Mouse (Mus musculus) liver, embryonic 11.5 days (tissue): ENCODE results near the gene Traip. TPM values are rescaled to one million over a fixed set of nuclear protein-coding genes. Genes with fewer than 3 reads are reported as not detected.
A peak's percentile ranks its signal among the peaks of the same experiment; 100 is the strongest.

Source experiments
- ATAC-seq: fragments of 200-750 bp; cut with Nextera tagmentation; replicated peaks from 2 replicates; pipeline ENCODE4 v1.8.0; 2017; ENCODE audit warnings: moderate number of reproducible peaks, mild to moderate bottlenecking, moderate TSS enrichment, moderate library complexity; ENCODE audit not compliant: low FRiP score
- DNase-seq: peaks from one replicate; pipeline ENCODE4 v3.0.0-alpha.2; 2017; ENCODE audit warnings: low spot score
- H3K27ac ChIP-seq: fragments of 300-500 bp; sonication (generic); 2 replicates; pipeline ENCODE4 v1.5.1; 2014; ENCODE audit warnings: mild to moderate bottlenecking, low read depth, low read length, control low read depth
- H3K27me3 ChIP-seq: fragments of 300-500 bp; sonication (generic); replicated peaks from 2 replicates; pipeline ENCODE4 v1.6.1; 2014; ENCODE audit warnings: low read length, mixed read lengths; ENCODE audit not compliant: control insufficient read depth, insufficient read depth
- H3K36me3 ChIP-seq: fragments of 300-500 bp; sonication (generic); 2 replicates; pipeline ENCODE4 v1.6.1; 2014; ENCODE audit warnings: mild to moderate bottlenecking, low read length, moderate library complexity, mixed read lengths; ENCODE audit not compliant: control insufficient read depth, insufficient read depth
- H3K4me1 ChIP-seq: fragments of 300-500 bp; sonication (generic); replicated peaks from 2 replicates; pipeline ENCODE4 v1.6.1; 2014; ENCODE audit warnings: low read length, mixed read lengths; ENCODE audit not compliant: control insufficient read depth, insufficient read depth
- H3K4me2 ChIP-seq: fragments of 300-500 bp; sonication (generic); 2 replicates; pipeline ENCODE4 v1.6.1; 2014; ENCODE audit warnings: mild to moderate bottlenecking, control low read depth, moderate library complexity
- H3K4me3 ChIP-seq: fragments of 300-500 bp; sonication (generic); 2 replicates; pipeline ENCODE4 v1.5.1; 2014; ENCODE audit warnings: low read depth, low read length, control low read depth
- H3K9ac ChIP-seq: fragments of 300-500 bp; sonication (generic); 2 replicates; pipeline ENCODE4 v1.6.1; 2014; ENCODE audit warnings: low read depth, low read length, control low read depth
- H3K9me3 ChIP-seq: fragments of 300-500 bp; sonication (generic); 2 replicates; pipeline ENCODE4 v1.6.1; 2016; ENCODE audit warnings: low read length, inconsistent platforms, mixed read lengths; ENCODE audit not compliant: control insufficient read depth
- WGBS: fragments of 180-500 bp; shearing (Covaris S2); extraction: QIAGEN DNeasy Blood & Tissue Kit; methylation state at CpG from one replicate; pipeline ENCODE4 v1.1.7; 2014; 5-methylcytosine and 5-hydroxymethylcytosine counted together
- polyA plus RNA-seq: library from polyadenylated mRNA; unstranded; fragments of >200 nt; fragmentation: Nextera tagmentation; extraction: Ambion mirVana; gene quantifications from 2 replicates; pipeline ENCODE4 v1.2.1, GENCODE M21; 2014

Traip gene
- polyA plus RNA-seq, 1 experiment from 2014 or later = 32.9 TPM

DNA sequence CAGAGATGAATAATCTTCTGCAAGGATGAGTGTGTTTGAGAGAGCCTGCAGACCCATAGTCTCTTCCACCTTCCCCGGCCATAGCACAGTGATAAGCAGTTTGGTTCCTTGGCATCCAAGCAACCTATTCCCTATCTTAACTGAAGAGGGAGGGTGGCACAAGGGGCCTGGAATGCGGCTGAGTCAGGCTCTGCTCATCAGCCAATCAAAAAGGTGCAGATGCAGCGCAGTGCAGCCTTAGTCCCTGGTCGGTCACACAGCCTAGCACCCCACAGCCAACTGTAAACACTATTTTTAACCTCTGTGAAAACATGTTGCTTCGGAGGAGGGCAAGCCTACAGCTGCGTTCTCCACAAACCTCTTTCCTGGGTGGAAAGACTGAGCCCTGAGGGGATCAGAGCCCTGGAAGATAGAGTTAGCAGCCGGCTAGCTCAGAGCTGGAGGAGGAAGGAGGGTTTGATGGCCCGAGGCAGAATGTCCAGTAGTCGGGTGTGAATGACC, 23.0 kb upstream of the Traip start:
- Histone ChIP-seq H3K9me3 (no peaks in the 10 kb centered on the region), H3K4me2 (no peak overlapping the region), H3K27me3 (peaks cover 3% of the 10 kb centered on the region), H3K27ac (no peak overlapping the region), H3K9ac (no peak overlapping the region), H3K36me3 (no peaks in the 10 kb centered on the region), H3K4me1 (0 out of 2 replicates have a peak, but pooled peaks cover 11% of the 10 kb centered on the region), H3K4me3 (no peak overlapping the region)
- DNase-seq (no peak), ATAC-seq (no peak)
- 39% methylated on average over 9 of the region's 9 CpGs for WGBS

DNA sequence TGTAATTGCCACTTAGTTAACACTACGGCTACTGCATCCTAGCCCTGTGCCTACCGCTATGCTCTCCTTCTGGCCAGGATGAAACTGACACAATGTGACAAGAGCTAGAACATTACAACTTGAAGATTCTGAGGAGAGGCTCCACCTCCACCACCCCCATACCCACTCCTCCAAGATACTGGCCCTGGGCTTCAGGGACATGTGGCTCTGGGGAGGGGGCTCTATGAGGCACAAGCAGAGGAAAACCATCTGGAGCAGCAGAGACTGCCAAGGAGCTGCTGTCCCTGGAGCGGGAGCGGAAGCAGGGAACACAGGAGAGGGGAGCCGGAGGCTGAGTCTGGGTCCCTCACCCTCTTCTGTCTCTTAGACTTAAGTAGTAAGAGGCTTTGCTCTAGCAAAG, 22.2 kb upstream of the Traip start:
- H3K4me2 ChIP-seq = no peak overlapping the region
- 67% methylated on average over 5 of the region's 5 CpGs for WGBS
- H3K9me3 ChIP-seq = no peaks in the 10 kb centered on the region
- ATAC-seq (no peak), DNase-seq (no peak)
- H3K27ac ChIP-seq = no peak overlapping the region
- H3K4me3 ChIP-seq = no peak overlapping the region
- H3K4me1 ChIP-seq = 0 out of 2 replicates have a peak, but pooled peaks cover 11% of the 10 kb centered on the region
- H3K9ac ChIP-seq = no peak overlapping the region
- H3K36me3 ChIP-seq = no peaks in the 10 kb centered on the region
- peaks cover 3% of the 10 kb centered on the region for H3K27me3 ChIP-seq

DNA sequence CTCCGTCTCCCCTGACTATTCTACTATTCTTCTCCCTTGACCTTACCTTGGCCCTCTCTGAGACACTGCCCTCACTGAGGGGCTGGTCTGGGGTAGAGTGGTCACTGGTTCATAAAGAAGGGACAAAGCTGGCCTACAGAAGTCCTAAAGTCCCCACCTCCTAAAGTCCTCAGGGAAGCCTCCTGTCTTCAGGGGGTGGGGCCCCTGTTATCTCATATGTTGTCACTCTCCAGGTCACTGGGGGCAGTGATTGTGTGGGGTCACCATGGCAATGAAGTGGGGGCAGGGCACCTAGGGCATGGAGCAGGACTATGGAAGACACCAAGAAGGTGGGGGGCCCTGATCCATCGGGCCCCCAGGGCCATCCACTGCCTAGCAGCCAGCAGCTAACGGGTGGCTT, 21.8 kb upstream of the Traip start, which contains the start of gene Actl11:
Gene Actl11 (plus strand): TSS at position 301 of the 400 bp plus-strand sequence.
- WGBS = 68% methylated on average over 3 of the region's 3 CpGs
- Histone ChIP-seq H3K36me3 (no peaks in the 10 kb centered on the region), H3K9me3 (no peaks in the 10 kb centered on the region), H3K27me3 (peaks cover 3% of the 10 kb centered on the region), H3K4me1 (0 out of 2 replicates have a peak, but pooled peaks cover 11% of the 10 kb centered on the region), H3K9ac (no peak within 1 kb of the TSS), H3K27ac (no peak within 1 kb of the TSS), H3K4me3 (no peak within 1 kb of the TSS), H3K4me2 (no peak within 1 kb of the TSS)
- no peak for DNase-seq
- ATAC-seq = no peak

DNA sequence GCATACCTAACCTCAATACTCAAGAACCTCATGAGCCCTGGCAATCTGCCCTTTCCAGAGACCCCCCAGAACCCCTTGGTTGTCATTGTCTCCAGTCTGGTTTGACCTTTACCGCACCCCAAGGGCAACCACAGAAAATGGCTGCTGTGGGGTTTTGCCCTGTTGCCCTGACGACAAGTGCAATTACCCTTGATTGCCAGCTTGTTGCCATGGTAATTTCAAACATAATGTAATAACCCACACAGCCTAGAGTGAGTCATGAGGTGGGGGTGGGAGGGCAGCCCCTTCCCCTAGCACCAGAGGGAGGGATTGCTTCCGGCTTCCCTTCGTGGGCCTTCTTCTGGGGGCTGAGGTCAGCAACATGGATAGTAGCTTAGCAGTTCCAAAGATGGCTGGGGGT, 17.7 kb upstream of the Traip start:
- ATAC-seq = no peak
- Histone ChIP-seq H3K4me2 (no peak overlapping the region), H3K4me1 (peaks cover 16% of the 10 kb centered on the region), H3K27ac (no peak overlapping the region), H3K27me3 (peaks cover 31% of the 10 kb centered on the region), H3K4me3 (no peak overlapping the region), H3K9ac (no peak overlapping the region), H3K36me3 (no peaks in the 10 kb centered on the region), H3K9me3 (no peaks in the 10 kb centered on the region)
- 73% methylated on average over 4 of the region's 4 CpGs for WGBS
- no peak for DNase-seq

DNA sequence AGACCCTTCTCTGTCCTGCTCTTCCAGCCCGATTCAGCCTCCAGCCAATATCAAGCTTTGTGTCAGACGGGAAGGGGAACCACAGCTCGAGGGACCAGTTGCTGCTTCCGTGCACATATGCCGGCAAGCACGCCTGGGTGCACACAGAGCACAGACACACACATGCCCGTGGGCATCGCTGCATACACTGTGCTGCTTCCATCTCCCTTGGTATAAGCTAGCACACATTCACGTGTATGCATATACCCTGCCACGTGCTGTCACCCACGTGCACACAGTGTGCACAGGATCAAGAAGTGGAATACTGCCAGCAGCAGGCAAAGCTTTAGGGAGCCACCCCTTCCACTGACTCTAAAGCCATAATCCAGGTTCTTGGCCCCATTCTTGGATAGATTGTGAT, 15.8 kb upstream of the Traip start:
- ATAC-seq (no peak), DNase-seq (no peak)
- H3K27ac ChIP-seq = no peak overlapping the region
- H3K4me1 ChIP-seq = peaks cover 8% of the 10 kb centered on the region
- no peak overlapping the region for H3K4me2 ChIP-seq
- peaks cover 41% of the 10 kb centered on the region for H3K27me3 ChIP-seq
- WGBS = 83% methylated on average over 11 of the region's 11 CpGs
- no peaks in the 10 kb centered on the region for H3K36me3 ChIP-seq
- H3K9ac ChIP-seq = no peak overlapping the region
- no peaks in the 10 kb centered on the region for H3K9me3 ChIP-seq
- no peak overlapping the region for H3K4me3 ChIP-seq

DNA sequence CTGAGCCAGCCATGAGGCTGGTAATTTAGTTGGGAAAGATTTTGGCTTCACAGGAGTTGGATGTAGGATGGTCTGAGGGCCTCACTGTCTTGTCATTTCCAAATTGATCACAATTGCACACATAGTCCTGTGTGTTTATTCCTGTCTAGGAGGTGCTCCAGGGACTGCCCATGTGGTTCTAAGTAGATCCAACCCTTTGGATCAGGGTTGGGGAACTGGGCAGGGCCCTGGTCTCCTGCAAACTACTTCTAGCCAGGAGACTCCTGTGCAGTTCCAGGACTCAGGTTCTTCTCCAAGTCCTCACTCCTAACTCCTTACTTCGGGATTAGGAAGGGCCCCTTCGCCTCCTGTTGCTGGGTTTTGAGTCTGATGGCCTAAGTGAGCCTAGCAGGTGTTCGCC, 14.6 kb upstream of the Traip start, which contains the start of gene Camkv:
Gene Camkv (plus strand): TSS at position 301 of the 400 bp plus-strand sequence.
- WGBS = 22% methylated on average over 3 of the region's 3 CpGs
- Histone ChIP-seq H3K36me3 (no peaks in the 10 kb centered on the region), H3K4me1 (peaks cover 8% of the 10 kb centered on the region), H3K9me3 (no peaks in the 10 kb centered on the region), H3K9ac (no peak within 1 kb of the TSS), H3K27ac (no peak within 1 kb of the TSS), H3K4me2 (peak within 1 kb of the TSS; percentile 76), H3K27me3 (peaks cover 45% of the 10 kb centered on the region), H3K4me3 (peak within 1 kb of the TSS; percentile 50)
- ATAC-seq (no peak), DNase-seq (no peak)

DNA sequence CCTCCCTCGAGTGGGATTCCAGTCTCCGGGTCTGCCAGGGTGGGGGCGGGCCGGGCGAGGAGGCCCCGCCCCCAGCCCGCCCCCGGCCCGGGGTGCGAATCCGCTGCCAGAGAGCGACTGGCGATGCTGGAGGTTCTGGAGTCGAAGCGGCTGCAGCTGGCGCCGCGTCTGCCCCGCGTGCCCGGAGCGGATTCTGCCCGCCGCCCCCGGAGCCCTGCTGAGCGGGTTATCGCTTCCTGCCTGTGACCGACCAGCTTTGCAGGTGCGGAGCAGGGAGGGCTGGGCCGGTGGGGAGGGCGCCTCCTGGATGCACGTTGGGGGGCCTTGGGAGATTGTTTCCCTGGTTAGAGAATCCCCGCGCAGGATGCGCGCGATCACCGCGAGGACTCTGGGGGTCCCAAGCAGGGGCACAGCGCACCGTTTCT, 14.1 kb upstream of the Traip start:
- Histone ChIP-seq H3K4me1 (peaks cover 8% of the 10 kb centered on the region), H3K27me3 (peaks cover 49% of the 10 kb centered on the region), H3K4me2 (peak overlapping the region; percentile 76), H3K9ac (no peak overlapping the region), H3K27ac (no peak overlapping the region), H3K9me3 (no peaks in the 10 kb centered on the region), H3K4me3 (peak overlapping the region; percentile 50), H3K36me3 (no peaks in the 10 kb centered on the region)
- under 1% methylated on average over 38 of the region's 41 CpGs for WGBS
- DNase-seq (peak; percentile 52), ATAC-seq (no peak)

DNA sequence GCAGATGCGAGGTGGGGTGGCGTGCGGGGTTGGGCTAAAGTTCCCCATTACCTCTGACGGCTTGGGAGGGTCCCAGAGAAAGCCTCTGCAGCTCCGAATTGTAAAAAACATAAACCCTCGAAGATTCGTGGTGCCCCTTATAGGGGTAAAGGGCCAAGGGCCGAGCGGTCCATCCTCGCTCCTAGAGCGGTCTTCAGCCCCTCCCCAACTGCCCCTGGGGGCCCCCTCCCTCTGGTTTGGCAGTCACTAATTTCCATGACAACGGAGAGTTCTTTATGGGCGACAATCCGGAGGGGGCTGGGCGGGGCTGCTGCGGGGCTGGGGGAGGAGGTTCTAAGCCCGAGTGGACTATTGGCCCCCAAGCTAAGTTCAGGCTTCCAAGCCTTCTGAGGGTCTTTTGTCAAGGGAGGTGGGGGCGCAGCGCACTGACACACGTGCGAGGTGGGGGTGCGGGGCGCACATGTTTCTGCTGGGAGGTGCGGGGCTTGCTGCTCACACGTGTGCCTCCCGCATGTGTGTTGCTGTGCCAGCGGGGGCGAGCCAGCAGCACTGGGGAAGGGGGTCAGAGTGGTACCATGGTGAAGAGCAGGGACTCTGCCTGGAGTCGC, 13.6 kb upstream of the Traip start:
- WGBS = 5% methylated on average over 29 of the region's 29 CpGs
- Histone ChIP-seq H3K36me3 (no peaks in the 10 kb centered on the region), H3K4me2 (peak overlapping the region; percentile 76), H3K4me3 (peak overlapping the region; percentile 50), H3K4me1 (peaks cover 8% of the 10 kb centered on the region), H3K9ac (no peak overlapping the region), H3K9me3 (no peaks in the 10 kb centered on the region), H3K27me3 (peaks cover 52% of the 10 kb centered on the region), H3K27ac (no peak overlapping the region)
- DNase-seq = no peak
- ATAC-seq = no peak

DNA sequence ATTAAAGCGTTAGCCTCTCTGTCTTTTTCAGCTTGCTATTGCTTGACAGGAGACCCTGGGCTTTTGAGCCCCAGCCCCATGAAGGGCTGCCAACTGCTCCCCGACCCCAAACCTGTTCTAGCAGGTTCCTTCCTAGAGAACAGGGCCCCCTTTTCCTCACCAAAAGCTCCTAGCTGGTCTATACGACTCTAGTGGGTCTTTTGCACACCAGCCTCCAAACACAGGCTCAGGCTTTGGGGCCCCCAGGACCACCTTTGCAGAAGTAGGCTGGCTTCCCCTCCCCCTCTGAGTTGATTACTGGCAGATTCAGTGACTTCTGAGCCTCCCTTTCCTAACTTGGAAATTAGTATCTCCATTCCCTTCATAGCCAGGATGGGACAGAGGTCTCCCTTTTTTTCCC, 13.1 kb upstream of the Traip start:
- 24% methylated on average over 3 of the region's 3 CpGs for WGBS
- H3K9me3 ChIP-seq = no peaks in the 10 kb centered on the region
- peaks cover 8% of the 10 kb centered on the region for H3K4me1 ChIP-seq
- H3K4me2 ChIP-seq = peak overlapping the region; percentile 76
- H3K4me3 ChIP-seq = no peak overlapping the region; the same call in 1 of the 2 replicates
- H3K9ac ChIP-seq = no peak overlapping the region
- no peak overlapping the region for H3K27ac ChIP-seq
- no peak for DNase-seq
- H3K36me3 ChIP-seq = no peaks in the 10 kb centered on the region
- ATAC-seq = no peak
- H3K27me3 ChIP-seq = peaks cover 52% of the 10 kb centered on the region
